Mouse (Mus musculus): ENCODE results near the gene Rbm20. TPM values are rescaled to one million over a fixed set of nuclear protein-coding genes. Genes with fewer than 3 reads are reported as not detected.

The Rbm20 gene
- polyA plus RNA-seq (2015; fragmentation: Nextera tagmentation; extraction: Ambion mirVana), result 5.8 and 7.9 TPM in 2 replicates

DNA sequence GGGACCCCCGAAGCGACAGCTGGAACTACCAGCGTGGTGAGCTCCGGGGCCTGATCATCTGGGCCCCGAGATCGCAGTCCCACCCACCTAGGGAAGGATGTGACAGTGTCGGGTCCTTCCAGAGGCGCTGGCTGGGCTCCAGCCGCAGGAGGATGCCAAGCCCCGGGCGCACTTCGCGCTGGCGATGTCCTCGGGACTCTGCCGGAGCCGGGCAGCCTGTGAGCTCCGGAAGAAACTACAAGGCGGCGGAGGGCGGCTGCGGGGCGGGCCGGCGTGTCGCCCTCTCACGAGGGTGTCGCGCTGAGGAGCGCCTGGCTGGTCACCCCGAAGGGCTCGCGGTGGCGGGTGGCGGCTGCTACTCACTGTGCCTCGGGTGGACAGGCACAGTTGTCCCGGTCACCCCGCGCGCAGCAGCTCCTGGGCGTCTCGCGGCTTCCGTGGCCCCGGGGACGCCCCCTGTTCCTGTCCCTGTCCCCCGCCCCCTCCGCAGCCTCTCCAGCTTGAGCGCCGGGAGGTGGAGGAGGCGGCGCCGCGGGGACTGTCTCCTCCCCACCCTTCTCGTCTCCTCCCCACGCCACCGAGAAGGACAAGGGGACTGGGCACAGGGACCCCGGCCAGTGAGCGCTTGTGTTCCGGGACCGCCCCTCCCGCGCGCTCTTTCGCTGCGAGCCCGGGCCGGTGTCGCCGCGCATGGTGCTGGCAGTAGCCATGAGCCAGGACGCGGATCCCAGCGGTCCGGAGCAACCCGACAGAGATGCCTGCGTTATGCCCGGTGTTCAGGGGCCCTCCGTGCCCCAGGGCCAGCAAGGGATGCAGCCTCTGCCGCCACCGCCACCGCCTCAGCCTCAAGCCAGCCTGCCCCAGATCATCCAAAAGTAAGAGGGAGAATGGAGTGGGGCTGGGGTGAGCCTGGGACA lies at the start of gene Rbm20:
TSS of gene Rbm20 (plus strand) at position 589 of the 917 bp plus-strand sequence.
- WGBS, result 0% methylated on average over 72 of the region's 82 CpGs
- H3K4me3 ChIP-seq, result peak within 1 kb of the TSS; percentile 65
- peak within 1 kb of the TSS; percentile 70 for H3K9ac ChIP-seq
- peak within 1 kb of the TSS; percentile 100 for H3K4me2 ChIP-seq
- peaks cover 23% of the 10 kb centered on the region for H3K4me1 ChIP-seq
- ATAC-seq, result peak; percentile 85
- no peaks in the 10 kb centered on the region for H3K36me3 ChIP-seq (ENCODE audit: poor library complexity, severe bottlenecking)
- peaks cover 63% of the 10 kb centered on the region for H3K27me3 ChIP-seq
- no peaks in the 10 kb centered on the region for H3K9me3 ChIP-seq (replicated peaks)
- no peak within 1 kb of the TSS for H3K27ac ChIP-seq

DNA sequence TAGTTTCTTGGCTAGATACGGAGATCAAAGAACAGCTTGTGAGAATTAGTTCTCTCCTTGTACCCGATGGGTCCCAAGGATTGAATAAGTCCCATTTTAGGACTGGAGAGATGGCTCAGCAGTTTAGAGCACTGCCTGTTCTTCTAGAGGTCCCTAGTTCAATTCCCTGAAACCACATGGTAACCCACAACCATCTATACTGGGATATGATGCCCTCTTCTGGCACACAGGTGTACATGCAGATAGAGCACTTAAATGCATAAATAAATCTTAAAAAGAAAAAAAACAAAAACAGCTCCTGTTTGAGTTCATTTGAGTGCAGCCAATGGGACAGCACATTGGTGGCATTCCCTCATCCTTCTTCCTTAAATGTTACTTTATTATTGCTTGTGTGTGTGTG lies 39.1 kb upstream of the Rbm20 start:
- Histone ChIP-seq H3K27me3 (no peaks in the 10 kb centered on the region), H3K4me1 (no peaks in the 10 kb centered on the region), H3K27ac (no peak overlapping the region), H3K9ac (no peak overlapping the region), H3K4me2 (no peak overlapping the region), H3K4me3 (no peak overlapping the region), H3K9me3 (replicated peaks) (no peaks in the 10 kb centered on the region), H3K36me3 (ENCODE audit: poor library complexity, severe bottlenecking) (peaks cover 83% of the 10 kb centered on the region)
- WGBS, result 90% methylated on average over 2 of the region's 2 CpGs
- ATAC-seq, result no peak

DNA sequence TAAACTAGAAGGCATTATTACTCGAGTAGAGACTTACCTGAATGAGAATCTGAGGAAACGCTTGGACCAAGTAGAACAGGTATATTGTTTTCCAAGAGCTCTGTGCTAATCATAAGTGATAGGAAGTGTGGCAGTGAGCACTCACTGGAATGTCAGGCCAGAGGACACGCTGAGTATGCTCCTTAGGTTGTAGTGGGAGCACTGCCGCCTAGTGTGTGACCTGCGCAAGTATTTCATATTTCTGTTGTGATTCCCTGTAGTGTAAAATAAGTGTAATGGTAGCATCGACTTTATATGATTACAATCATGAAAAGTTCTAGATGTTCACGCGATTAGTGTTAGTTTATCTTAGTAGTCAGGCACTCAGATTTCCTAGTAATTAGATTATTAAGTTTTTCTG lies 38.4 kb upstream of the Rbm20 start:
- H3K4me1 ChIP-seq, result no peaks in the 10 kb centered on the region
- no peaks in the 10 kb centered on the region for H3K27me3 ChIP-seq
- no peak overlapping the region for H3K4me3 ChIP-seq
- ATAC-seq, result no peak
- H3K9me3 ChIP-seq (replicated peaks), result no peaks in the 10 kb centered on the region
- H3K27ac ChIP-seq, result no peak overlapping the region
- WGBS, result 89% methylated on average over 8 of the region's 8 CpGs
- no peak overlapping the region for H3K4me2 ChIP-seq
- H3K9ac ChIP-seq, result no peak overlapping the region
- H3K36me3 ChIP-seq (ENCODE audit: poor library complexity, severe bottlenecking), result peaks cover 83% of the 10 kb centered on the region

DNA sequence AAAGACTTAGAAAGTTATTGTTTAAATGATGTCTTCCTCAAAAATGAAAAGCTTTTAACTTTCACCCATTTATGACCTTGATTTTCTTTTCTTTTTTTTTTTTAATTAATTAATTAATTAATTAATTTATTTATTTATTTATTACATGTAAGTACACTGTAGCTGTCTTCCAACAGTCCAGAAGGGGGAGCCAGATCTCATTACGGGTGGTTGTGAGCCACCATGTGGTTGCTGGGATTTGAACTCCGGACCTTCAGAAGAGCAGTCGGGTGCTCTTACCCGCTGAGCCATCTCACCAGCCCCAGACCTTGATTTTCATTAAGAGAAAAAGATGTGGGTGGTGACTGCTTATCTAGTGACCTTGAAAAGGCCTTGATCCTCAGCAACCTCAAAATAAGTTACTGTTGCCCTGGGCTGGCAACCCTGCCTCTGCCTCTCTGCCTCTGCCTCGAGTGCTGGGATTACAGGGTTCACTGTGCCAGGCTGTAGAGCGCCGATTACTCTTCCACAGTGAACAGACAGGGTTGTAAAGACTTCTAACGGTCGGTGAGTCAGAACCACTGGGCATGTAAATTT lies 33.0 kb upstream of the Rbm20 start:
- H3K4me3 ChIP-seq, result no peak overlapping the region
- no peaks in the 10 kb centered on the region for H3K9me3 ChIP-seq (replicated peaks)
- peaks cover 75% of the 10 kb centered on the region for H3K36me3 ChIP-seq (ENCODE audit: poor library complexity, severe bottlenecking)
- no peak overlapping the region for H3K4me2 ChIP-seq
- no peaks in the 10 kb centered on the region for H3K27me3 ChIP-seq
- H3K27ac ChIP-seq, result no peak overlapping the region
- H3K9ac ChIP-seq, result no peak overlapping the region
- WGBS, result 90% methylated on average over 9 of the region's 9 CpGs
- peaks cover 3% of the 10 kb centered on the region for H3K4me1 ChIP-seq
- ATAC-seq, result no peak

DNA sequence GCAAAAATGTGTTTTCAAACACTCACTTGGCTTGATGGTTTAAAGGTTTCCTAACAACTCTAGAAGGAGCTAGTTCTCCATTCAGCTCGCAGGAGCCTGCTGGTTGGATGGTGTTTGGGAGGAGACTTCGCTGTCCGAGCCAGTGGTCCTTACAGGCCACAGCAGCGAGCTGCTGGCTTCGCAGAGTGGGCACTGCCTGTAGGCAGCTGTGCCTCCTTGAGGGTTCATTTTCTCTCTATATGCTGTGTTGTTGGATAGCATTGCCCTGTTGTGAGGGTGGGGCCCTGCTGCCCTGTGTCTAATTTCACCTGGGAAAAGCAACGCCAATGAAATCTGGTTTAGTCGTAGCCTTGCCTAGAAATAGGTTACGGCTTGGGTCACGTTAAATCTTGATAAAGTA lies 29.8 kb upstream of the Rbm20 start:
- no peak overlapping the region for H3K9ac ChIP-seq
- peaks cover 6% of the 10 kb centered on the region for H3K4me1 ChIP-seq
- H3K4me3 ChIP-seq, result no peak overlapping the region
- no peak overlapping the region for H3K4me2 ChIP-seq
- 90% methylated on average over 9 of the region's 9 CpGs for WGBS
- no peak for ATAC-seq
- no peaks in the 10 kb centered on the region for H3K9me3 ChIP-seq (replicated peaks)
- H3K27me3 ChIP-seq, result no peaks in the 10 kb centered on the region
- no peak overlapping the region for H3K27ac ChIP-seq
- H3K36me3 ChIP-seq (ENCODE audit: poor library complexity, severe bottlenecking), result peaks cover 53% of the 10 kb centered on the region

DNA sequence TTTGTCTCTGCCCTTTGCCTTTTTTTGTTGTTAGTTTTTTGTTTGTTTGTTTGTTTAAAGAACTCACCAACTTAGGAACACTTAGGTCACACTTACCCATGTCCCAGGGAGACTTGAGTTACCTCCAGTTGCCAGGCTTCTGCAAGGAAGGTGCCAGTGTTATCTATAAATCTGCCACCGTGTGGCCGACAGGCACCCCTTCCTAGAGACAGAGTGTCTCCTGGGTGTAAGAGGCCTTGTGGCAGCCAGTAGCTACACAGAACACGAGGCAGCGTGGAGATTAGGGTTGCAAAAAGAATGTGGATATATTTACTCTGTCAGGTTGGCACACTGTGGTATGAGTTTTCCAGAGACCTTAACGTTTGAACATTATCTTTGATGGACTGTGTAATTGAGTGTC lies 29.1 kb upstream of the Rbm20 start:
- H3K9ac ChIP-seq, result no peak overlapping the region
- peaks cover 49% of the 10 kb centered on the region for H3K36me3 ChIP-seq (ENCODE audit: poor library complexity, severe bottlenecking)
- no peak for ATAC-seq
- H3K4me1 ChIP-seq, result peaks cover 12% of the 10 kb centered on the region
- no peak overlapping the region for H3K27ac ChIP-seq
- H3K27me3 ChIP-seq, result no peaks in the 10 kb centered on the region
- H3K4me3 ChIP-seq, result no peak overlapping the region
- no peaks in the 10 kb centered on the region for H3K9me3 ChIP-seq (replicated peaks)
- WGBS, result 57% methylated on average over 5 of the region's 5 CpGs
- H3K4me2 ChIP-seq, result no peak overlapping the region

DNA sequence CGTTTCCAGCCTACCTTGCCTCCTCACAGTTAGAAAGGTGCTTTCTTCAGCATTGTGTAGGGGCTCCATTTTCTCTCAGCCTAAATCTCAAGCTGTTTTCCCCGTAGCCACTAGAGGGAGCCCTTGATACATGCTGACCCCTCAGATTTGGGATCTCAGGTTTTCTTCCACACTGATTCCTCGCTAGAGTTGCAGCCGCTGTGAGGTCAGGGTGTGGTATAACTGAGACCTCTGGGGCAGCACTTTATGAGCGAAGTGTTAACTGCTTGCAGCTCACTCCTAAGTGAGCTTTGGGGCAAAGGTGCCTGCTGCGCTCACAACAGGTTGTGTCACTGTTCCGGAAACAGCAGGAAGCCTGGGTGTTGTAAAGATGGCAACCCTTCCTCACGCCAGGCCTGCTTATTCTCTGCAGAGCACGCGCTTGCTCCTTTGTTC lies 28.3 kb upstream of the Rbm20 start:
- ATAC-seq, result peak; percentile 76
- no peak overlapping the region for H3K27ac ChIP-seq
- peaks cover 17% of the 10 kb centered on the region for H3K4me1 ChIP-seq
- 31% methylated on average over 10 of the region's 10 CpGs for WGBS
- no peaks in the 10 kb centered on the region for H3K9me3 ChIP-seq (replicated peaks)
- no peak overlapping the region for H3K4me3 ChIP-seq
- H3K36me3 ChIP-seq (ENCODE audit: poor library complexity, severe bottlenecking), result peaks cover 42% of the 10 kb centered on the region
- no peak overlapping the region for H3K4me2 ChIP-seq
- H3K27me3 ChIP-seq, result no peaks in the 10 kb centered on the region
- H3K9ac ChIP-seq, result no peak overlapping the region

DNA sequence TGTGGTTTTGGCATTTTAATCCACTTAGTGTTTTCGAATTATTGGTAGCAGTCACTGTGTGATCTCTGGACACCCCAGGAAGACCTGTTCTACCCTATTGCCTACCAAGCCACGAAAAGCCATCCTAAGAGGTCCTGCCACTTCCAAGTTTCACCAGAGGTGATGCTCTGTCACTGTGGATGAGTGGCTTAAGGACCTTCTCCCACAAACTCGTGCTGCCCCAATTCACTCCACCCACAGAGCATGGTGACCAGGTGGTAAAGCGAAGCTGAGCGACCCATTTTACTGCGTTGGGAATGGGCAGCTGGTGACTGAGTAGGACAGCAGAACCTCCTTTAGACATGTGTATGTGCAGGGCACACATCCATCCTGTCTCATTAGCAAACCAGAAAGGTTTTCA lies 27.7 kb upstream of the Rbm20 start:
- Histone ChIP-seq H3K4me1 (peaks cover 22% of the 10 kb centered on the region), H3K27ac (no peak overlapping the region), H3K36me3 (ENCODE audit: poor library complexity, severe bottlenecking) (peaks cover 38% of the 10 kb centered on the region), H3K27me3 (no peaks in the 10 kb centered on the region), H3K4me3 (no peak overlapping the region), H3K9me3 (replicated peaks) (no peaks in the 10 kb centered on the region), H3K9ac (no peak overlapping the region; the same call in 1 of the 2 replicates), H3K4me2 (no peak overlapping the region)
- WGBS, result 73% methylated on average over 6 of the region's 6 CpGs
- ATAC-seq, result no peak

DNA sequence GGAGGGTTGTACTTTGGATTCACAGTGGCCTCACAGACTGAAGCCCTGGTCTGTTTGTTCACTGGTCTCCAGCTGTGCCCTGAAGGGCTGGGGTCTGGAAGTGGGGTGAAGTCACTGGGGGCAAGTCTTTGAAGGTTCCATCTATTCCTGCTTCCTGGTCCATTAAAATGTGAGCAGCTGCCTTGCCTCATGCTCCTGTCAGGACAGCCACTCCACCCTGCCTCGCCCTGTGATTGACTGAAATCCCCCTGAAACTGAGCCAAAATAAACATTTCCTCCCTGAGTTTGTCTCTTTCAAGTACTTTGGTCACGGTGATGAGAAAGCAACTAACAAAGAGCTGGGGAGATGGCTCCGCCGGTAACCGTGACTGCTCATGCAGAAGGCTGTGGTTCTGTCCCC lies 27.3 kb upstream of the Rbm20 start:
- H3K9me3 ChIP-seq (replicated peaks), result no peaks in the 10 kb centered on the region
- ATAC-seq, result no peak
- H3K36me3 ChIP-seq (ENCODE audit: poor library complexity, severe bottlenecking), result peaks cover 35% of the 10 kb centered on the region
- H3K4me3 ChIP-seq, result no peak overlapping the region
- WGBS, result 68% methylated on average over 5 of the region's 5 CpGs
- no peak overlapping the region for H3K27ac ChIP-seq
- H3K4me2 ChIP-seq, result no peak overlapping the region
- H3K9ac ChIP-seq, result no peak overlapping the region; the same call in 1 of the 2 replicates
- H3K4me1 ChIP-seq, result peaks cover 25% of the 10 kb centered on the region
- H3K27me3 ChIP-seq, result no peaks in the 10 kb centered on the region

DNA sequence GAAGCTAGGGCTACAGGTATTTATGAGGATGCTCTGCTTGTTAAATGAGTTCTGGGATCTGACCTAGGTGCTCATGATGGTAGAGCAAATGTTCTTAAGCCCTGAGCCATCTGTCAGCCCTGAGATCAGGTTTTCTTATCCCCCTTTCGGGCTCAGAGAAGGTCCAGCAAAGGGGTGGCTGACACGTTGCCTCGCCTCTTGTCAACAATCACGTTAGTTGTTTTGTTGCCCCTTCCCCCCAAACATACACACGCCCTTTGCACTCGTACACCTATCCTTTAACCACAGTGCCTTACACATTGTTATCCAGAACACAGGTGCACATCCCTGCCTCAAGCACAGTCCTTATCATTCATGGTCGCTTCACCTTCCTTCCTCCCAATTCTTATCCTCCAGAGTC lies 26.2 kb upstream of the Rbm20 start:
- 84% methylated on average over 7 of the region's 7 CpGs for WGBS
- Histone ChIP-seq H3K4me1 (peaks cover 25% of the 10 kb centered on the region), H3K9ac (no peak overlapping the region), H3K4me3 (no peak overlapping the region), H3K36me3 (ENCODE audit: poor library complexity, severe bottlenecking) (peaks cover 26% of the 10 kb centered on the region), H3K9me3 (replicated peaks) (no peaks in the 10 kb centered on the region), H3K27me3 (no peaks in the 10 kb centered on the region), H3K4me2 (no peak overlapping the region), H3K27ac (no peak overlapping the region)
- no peak for ATAC-seq

DNA sequence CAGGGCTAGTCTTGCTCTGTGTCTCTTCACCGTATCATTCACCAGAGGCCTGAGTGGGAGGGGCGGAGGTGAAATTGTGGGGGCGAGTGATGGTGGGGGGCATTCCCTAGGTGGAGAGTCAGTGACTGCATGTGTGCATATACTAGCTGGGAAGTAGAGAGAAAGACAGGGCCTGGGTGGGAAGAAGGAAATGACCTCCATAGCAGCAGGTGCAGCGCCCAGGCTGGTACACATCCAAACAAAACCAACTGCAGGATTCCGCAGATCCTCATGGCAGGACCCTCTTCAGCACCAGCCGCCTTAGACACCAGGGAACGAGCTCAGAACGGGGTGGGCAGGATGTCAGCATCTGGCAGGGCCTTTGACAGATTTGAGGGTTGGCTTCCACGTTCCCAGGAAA lies 24.8 kb upstream of the Rbm20 start:
- Histone ChIP-seq H3K4me1 (peaks cover 25% of the 10 kb centered on the region), H3K4me3 (no peak overlapping the region), H3K27ac (no peak overlapping the region), H3K36me3 (ENCODE audit: poor library complexity, severe bottlenecking) (peaks cover 13% of the 10 kb centered on the region), H3K9me3 (replicated peaks) (no peaks in the 10 kb centered on the region), H3K9ac (no peak overlapping the region), H3K27me3 (no peaks in the 10 kb centered on the region), H3K4me2 (no peak overlapping the region)
- no peak for ATAC-seq
- WGBS, result 69% methylated on average over 9 of the region's 9 CpGs

DNA sequence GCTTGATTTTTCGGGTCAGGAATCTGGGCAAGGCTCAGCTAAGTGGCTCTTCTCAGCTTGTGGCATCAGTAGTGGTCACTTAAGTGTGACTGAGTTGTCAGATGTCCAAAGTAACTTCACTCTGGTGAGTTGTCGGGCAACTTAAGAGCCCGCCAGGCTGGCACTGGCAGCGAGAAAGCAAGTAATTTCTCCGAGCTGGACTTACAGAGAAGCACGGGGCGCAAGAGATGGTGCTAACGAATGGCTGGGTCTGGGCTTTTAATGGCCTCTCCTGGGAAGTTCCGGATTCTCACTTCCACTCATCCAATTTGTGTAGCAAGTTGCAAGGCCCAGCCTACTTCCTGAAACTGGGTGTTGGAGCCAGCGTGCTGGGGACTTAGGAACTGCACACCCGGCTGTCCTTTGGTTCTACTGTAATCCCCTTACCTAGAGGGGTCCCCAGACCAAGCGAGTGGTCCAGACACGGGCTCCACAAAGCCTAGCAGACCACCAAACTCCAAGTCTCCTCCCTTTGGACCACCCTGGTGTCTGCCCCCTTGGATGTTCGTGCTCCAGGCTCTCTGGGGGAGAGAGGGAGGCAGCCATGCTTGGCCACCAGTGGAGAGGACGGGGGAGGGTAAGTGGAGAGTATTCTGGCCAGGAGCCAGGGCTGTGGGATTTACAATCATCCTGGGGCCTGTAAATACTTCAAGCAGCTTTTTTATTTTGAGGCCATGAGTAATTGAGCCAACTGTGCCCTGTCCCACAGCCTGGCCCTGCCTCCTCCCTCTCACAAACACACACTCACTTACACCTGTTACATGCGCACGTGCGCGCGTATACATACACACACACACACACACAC lies 23.3 kb upstream of the Rbm20 start:
- H3K4me2 ChIP-seq, result no peak overlapping the region

More for the DNA sequence above, 23.3 kb upstream of the Rbm20 start:
- H3K9me3 ChIP-seq (replicated peaks), result no peaks in the 10 kb centered on the region
- 58% methylated on average over 20 of the region's 20 CpGs for WGBS
- H3K27ac ChIP-seq, result no peak overlapping the region
- H3K36me3 ChIP-seq (ENCODE audit: poor library complexity, severe bottlenecking), result peaks cover 7% of the 10 kb centered on the region
- ATAC-seq, result peak; percentile 17; the same call in 1 of the 2 replicates
- H3K9ac ChIP-seq, result 0 out of 2 replicates have a peak overlapping the region, but pooled peaks have one; percentile 14
- H3K4me3 ChIP-seq, result no peak overlapping the region
- peaks cover 25% of the 10 kb centered on the region for H3K4me1 ChIP-seq
- H3K27me3 ChIP-seq, result 0 out of 2 replicates have a peak, but pooled peaks cover 3% of the 10 kb centered on the region
